Mouse (Mus musculus): ENCODE data around the gene Car14. TPM values are rescaled to one million over a fixed set of nuclear protein-coding genes. Genes with fewer than 3 reads are reported as not detected.
"Not testable (repeated sequence)": the region's sequence is repeated elsewhere in the genome, so short reads cannot be mapped to it uniquely, and the experiment has no call there.

Car14 gene
- total RNA-seq (2021): 10 to 100 TPM; 27.0 to 27.2 TPM
- long read RNA-seq, experiment 1, partial matches to known transcripts: 3 of 52 reads
- long read RNA-seq, experiment 1, other reads (novel, unspliced or antisense): 45 of 52 reads
- long read RNA-seq, experiment 2, partial matches to known transcripts: 5 of 68 reads
- long read RNA-seq, experiment 2, other reads (novel, unspliced or antisense): 62 of 68 reads

DNA sequence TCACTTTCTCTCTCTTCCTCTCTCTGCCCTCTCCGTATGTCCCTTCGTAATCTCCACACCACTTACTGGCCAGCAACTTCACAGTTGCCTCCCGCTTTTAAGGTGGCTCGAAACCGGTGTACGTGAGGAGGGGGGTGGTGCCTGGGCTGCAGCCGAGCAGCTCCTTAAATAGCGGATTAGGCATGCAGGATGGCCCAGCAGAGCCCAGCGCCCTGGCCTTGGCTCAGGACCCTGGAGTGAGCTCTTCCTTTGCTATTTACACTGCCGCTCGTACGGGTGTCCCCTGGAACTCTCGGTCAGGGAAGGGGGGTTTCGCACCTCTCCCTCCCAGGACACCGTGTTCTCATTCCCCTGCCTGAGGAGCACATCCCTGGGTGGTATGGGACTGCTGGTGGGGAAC, at the start of gene Car14:
TSS of gene Car14 (minus strand) at position 124 of the 400 bp plus-strand sequence.
- DNase-seq (ENCODE audit: low spot score in 2 of 2): no peak

DNA sequence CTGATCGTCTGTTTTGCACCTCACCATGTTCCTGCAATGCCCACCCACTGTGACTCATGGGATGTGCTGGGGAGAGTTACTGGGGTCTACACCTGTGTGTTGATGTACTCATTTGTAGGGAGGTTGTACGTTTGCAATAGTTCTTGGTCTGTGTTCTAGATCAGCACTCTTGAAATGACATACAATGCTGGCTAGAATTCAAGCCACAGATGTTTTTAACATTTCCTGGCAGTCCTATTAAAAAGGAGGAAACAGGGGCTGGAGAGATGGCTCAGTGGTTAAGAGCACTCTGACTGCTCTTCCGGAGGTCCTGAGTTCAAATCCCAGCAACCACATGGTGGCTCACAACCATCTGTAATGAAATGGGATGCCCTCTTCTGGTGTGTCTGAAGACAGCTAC, 49.0 kb upstream of the Car14 start:
- no peak for DNase-seq (ENCODE audit: low spot score in 2 of 2)

DNA sequence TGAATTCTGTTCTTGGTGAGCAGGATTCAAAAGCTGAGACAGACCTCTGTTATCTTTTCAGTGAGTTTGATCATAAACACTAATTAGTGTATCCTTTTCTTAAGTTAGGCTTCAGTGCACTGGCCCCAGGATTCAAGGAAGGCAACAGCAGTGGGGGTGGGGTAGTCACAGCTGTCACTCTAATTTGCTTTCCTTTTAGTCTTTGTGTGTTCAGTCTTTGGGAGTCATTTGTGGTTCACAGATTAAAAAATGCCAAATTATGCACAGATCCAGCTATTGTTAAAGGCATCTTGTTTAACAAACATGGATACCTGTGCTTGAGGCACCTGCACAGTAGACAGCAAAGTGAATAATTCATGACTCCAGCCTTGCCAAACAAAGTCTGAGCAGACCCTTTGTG, 48.5 kb upstream of the Car14 start:
- no peak for DNase-seq (ENCODE audit: low spot score in 2 of 2)

DNA sequence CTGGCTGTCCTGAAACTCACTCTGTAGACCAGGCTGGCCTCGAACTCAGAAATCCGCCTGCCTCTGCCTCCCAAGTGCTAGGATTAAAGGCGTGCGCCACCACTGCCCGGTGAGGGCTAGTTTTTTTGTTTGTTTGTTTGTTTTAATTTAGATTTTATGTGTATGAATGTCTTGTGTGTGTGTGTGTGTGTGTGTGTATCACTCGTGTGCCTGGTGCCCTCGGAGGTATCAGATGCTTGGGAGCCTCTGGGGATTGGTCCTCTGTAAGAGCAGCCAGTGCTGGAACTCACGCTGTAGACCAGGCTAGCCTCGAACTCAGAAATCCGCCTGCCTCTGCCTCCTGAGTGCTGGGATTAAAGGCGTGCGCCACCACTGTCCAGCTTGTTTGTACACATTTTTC, 47.1 kb upstream of the Car14 start:
- not testable (repeated sequence) for DNase-seq (ENCODE audit: low spot score in 2 of 2)

DNA sequence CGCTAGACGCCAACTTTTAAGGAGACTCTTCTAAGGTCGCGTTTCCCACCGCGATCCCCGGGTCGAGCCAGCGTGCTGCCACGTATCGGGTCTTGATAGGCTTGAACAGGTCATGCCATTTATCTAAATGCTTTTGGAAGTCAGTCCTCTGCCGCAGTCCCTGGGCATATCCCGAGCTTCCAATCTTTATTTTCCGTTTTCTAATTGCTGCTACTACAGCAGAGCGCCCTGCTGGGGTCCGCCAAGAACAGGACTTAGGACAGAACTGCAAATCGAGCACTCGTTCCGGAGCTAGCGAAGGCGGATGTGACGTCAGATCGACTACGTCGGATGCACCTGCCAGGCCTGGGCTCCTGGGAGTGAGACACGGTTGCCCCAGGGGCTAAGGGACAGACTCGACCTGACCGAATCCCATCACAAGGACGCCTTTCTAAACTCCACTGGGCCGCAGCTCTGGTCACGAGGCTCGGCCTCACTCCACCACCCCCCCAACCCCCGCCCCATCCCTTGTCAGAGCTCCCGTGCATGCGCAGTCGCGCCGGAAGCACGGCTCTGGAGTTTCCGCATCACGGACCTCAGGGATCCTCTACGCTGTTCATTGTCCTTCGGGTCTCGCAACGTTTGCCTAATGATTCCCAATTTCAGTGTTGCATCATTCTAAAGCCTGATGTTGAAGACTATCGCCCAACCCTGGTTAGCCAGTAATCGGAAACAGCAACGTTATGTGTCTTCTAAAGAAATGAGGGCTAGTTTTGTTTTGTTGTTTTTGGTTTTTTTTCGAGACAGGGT, 46.5 kb upstream of the Car14 start:
- DNase-seq (ENCODE audit: low spot score in 2 of 2): peak; percentile 74 to 87

DNA sequence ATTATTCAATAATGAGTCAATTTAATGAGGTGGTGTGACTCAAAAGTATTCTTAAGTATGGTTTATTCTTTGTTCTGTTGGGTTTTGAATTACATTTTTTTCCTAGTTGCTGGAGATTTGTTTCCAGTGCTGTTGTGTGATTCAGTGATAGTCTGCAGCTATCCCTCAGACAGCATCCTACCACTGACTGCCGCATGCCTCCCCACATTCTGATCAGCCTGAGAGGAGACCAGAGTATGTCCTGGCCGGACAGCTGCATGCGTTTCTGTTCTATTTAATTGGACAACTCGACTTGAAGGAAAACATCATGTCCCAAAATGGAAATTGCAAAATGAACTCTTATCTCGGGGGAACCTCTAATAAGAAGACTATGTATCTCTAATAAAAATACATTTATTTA, 43.8 kb upstream of the Car14 start:
- no peak for DNase-seq (ENCODE audit: low spot score in 2 of 2)

DNA sequence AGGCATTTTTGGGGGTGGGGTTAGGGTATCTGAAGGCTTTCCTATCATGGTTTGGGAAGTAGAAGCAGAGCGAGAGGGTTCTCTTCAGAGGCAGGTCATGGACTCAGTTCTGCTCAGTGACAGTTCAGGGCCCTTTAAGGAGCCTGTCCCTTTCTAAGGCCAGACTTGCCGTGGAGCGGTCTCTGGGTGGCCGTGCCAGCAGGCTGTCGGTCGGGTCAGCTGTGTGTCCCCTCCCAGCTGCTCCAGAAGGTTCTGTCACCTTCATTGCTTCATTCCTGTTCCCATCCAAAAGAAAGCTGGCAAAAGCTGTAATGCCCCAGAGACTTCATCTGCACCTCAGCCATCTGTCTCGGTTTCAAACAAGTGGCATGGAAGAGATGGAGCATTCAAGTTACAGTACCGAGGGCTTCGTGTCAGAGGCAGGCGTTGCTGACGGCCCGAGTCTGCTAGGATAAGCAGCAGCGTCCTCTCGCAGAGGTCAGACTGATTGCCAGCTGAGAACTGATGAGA, 41.3 kb upstream of the Car14 start:
- DNase-seq (ENCODE audit: low spot score in 2 of 2): no peak

DNA sequence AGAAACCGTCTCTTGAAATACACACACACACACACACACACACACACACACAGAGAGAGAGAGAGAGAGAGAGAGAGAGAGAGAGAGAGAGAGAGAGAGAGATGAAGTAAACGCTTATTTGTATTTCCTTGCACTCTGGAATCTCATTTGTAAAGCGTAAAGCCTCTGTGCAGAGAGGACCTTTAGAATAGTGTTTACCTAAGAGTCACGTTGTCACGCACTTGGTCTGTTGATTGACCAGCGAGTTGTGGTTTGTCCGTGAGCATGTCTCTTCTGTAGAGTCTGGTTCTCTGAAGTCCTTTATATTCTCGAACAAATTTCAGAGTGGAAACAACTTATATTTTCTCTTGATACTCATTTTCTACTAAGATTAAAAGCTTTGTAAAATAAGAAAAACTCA, 40.3 kb upstream of the Car14 start:
- no peak for DNase-seq (ENCODE audit: low spot score in 2 of 2)

DNA sequence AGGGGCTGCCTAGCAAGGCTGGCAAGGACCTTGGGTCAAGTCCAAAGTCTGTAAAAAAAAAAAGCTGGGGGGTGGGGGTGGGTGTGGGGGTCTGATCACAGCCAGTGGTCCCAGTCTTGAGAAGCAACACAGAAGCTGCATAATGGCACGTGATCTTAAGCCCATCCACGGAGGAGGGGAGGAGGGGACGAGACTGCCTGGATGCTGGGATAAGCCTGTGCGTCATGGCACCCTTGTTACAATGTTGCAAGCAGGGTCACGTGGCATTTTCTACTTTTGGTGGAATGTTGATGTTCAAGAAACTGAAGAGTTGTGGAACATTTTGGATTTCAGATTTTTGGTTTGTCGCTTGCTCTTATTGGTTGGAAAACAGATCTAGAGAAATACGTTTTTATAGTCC, 38.7 kb upstream of the Car14 start:
- no peak for DNase-seq (ENCODE audit: low spot score in 2 of 2)

DNA sequence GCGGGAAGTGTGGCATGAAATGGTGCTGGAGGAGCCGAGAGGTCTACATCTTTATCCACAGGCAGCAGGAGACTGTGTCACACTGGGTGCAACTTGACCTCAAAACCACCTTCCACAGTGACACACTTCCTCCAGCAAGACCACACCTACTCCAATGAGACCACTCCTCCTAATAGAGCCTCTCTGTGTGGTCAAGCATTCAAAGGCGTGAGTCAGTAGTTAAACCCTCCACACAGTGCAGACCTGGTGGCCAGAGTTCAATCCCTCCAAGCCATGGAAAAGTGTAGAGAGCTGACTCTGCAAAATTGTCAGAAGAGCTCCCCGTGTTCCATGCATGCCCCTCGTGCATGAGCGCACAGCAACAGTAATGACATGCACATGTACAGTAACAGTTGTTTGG, 38.3 kb upstream of the Car14 start:
- DNase-seq (ENCODE audit: low spot score in 2 of 2): no peak

DNA sequence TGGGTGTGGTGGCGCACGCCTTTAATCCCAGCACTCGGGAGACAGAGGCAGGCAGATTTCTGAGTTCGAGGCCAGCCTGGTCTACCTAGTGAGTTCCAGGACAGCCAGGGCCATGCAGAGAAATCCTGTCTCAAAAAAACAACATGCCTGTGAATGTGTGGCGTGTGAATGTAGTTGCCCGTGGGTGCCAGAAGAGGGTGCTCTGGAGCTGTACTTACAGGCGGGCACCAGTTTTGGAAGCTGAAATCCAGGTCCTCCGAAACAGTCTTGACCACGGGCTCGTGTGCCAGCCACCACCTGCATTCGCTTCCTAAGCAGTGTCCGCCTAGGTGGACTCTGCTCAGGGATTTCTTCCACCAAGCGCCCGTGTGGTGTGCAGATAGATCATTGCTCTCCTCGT, 34.3 kb upstream of the Car14 start:
- DNase-seq (ENCODE audit: low spot score in 2 of 2): no peak

DNA sequence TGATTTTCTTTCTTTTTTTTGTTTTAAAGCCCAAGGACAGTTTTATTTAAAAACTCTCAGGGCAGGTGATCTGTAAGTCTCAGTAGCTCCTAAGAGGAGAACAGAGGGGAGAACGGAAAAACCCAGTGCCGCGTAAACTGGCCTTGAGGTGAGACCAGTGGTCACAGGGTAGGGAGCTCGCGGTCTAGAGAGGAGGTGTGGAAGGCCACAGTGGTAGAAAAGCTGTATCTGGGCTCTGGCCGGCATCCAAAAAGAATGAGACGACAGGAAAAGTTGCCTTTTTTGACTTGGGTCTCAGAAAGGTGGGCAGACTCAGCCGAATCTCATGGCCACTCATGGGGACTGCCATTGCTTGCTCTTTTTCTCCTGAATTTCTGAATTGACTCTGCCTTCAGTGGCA, 33.7 kb upstream of the Car14 start:
- no peak for DNase-seq (ENCODE audit: low spot score in 2 of 2)

DNA sequence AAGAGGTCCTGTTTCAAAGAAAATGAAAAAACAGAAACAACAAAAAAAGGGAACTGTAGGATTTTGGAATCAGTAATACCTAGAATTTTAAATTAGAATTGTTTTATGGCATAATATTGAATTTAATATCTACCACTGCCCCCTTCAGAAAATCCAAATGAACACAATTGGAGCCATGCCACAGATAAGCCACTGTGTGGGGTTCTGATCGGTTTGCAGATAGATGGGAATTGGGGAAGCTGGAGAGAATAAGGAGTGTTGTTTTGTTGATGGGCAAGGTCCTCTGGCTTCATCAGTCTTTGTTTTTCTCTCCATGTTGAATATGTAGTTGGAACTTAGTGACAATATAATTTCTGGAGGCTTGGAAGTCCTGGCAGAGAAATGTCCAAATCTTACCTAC, 30.0 kb upstream of the Car14 start:
- no peak for DNase-seq (ENCODE audit: low spot score in 2 of 2)

DNA sequence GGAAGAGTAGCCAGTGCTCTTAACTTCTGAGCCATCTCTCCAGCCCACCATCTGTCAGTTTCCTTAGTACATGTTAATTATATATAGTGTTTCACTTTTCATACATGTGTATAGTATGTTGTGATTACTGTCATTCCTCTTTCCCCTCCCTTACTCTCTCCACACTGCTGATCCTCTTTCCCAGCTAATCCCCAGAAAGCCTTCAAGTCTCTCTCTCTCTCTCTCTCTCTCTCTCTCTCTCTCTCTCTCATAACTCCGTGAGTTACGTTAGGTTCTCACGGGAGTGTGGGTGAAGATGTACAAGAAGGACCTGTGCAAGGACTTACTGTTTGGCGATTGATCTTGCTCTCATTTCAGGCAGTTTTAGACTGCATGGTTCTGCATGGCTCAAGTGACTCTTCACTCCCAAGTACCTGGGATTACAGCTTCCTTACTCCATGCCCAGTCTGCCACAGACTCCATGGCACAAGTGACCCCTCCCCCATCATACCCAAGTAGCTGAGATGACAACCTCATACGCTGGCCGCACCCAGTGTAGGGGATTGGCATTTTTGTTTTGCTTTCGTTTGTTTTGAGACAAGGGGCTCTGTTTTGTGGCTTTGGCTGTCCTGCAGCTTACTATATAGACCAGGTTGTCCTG, 28.7 kb upstream of the Car14 start:
- no peak for DNase-seq (ENCODE audit: low spot score in 2 of 2)

DNA sequence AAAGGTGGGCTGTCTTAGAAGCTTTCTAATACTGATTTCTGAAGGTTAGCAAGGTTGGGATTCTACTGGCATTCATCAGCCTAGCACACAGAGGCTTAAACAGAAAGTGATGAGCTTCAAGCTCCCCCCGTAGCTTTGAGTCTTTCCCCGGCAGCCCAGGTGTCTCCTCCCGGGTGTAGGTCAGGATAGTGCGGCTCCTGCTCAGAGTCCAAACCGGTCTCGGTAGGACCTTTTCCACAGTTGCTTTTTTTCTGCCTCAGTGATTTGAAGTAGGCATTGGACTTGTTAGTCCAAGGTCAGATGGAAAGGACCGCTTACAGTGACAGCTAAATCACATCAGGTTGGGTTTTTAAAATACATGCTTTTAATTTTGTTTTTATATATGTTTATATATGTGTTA, 28.1 kb upstream of the Car14 start:
- no peak for DNase-seq (ENCODE audit: low spot score in 2 of 2)

DNA sequence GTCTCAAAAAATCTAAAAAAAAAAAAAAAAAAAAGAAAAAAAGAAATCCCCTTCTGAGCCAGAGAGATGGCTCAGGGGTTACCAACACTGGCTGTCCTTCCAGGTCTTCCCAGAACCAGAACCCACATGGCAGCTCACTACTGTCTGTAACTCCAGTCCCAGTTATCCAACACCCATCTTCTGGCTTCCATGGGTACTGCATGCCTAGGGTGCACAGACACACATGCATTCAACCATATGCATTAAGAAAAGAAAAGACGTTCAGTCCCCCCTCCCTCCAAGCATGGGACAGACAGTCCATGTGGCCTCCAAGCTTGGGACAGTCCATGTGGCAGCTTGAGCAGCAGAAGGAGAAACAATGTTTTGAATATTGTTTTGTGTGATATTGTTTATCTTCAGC, 27.7 kb upstream of the Car14 start:
- no peak for DNase-seq (ENCODE audit: low spot score in 2 of 2)

DNA sequence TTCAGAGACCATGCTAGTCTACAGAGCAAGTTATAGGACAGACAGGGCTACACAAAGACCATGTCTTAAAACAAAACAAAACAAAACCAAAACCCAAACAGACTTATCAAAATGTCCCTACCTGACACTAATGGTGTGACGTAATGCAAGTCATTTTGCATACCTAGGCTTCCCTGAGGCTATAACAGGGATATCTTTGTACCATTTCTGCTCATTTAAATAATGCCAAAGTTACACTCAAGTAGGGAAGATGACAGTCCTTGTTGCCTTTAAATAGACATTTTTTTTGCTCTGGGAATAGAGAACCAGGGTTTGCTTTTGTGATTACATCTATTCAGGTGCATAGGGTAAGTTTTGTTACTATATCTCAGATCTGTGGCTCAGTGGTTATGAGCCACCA, 27.0 kb upstream of the Car14 start:
- DNase-seq (ENCODE audit: low spot score in 2 of 2): no peak

DNA sequence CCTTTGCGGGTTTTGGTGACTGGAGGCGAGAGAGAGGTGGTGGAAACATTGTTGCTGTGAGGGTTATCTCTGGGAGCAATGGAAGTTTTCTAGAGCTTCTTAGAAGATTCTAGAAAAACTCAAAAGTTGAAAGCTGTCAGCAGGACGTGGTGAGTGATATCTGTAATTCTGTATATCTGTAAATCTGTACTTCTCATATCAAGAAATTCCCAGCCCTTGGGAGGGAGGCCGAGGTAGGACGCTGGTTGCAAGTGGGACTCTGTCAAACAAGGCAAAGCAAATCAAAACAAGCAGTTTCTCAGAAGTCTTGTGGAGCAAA, 25.9 kb upstream of the Car14 start:
- no peak for DNase-seq (ENCODE audit: low spot score in 2 of 2)

DNA sequence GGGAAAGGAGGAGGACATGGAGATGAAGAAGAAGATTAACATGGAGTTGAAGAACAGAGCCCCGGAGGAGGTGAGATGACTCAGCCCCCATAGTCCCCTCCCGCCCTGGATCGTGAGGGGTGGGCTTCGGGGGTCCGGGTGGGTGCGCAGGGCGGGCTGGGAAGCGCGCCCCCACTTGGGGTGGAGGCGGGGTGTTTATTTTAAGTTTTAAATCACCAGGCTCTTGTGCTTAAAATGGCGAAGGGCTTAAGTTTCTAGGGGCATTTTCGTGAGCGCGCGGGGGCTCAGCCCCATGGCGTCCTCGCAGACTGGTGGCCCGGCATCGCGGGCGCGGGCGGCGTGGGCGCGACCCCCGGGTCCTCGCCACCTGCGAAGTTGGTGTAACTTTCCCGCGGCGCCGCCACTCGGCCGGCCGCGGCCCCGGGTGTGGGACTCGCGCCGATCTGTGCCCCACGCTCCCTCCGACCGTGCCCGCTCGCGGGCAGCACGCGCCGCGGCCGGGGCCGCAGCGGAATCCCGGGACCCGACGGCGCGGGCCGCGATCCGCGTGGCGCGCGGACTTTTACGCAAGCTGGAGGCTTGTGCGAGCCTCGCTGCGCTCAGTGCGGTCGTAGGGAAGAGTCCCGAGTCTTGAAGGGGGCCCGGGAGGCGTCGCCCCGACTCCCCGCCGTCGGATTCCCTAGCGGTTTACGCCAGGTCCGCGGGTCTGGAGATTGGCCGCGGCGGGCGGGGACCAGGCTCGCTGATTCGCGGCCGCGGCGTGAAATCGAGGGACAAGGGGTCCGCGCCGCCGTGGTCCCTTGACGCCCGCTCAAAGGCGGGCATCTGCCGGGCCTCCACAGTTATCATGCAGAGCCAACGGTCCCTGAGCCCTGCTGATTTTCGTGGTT, 25.3 kb upstream of the Car14 start:
- peak; percentile 38 to 64 for DNase-seq (ENCODE audit: low spot score in 2 of 2)

DNA sequence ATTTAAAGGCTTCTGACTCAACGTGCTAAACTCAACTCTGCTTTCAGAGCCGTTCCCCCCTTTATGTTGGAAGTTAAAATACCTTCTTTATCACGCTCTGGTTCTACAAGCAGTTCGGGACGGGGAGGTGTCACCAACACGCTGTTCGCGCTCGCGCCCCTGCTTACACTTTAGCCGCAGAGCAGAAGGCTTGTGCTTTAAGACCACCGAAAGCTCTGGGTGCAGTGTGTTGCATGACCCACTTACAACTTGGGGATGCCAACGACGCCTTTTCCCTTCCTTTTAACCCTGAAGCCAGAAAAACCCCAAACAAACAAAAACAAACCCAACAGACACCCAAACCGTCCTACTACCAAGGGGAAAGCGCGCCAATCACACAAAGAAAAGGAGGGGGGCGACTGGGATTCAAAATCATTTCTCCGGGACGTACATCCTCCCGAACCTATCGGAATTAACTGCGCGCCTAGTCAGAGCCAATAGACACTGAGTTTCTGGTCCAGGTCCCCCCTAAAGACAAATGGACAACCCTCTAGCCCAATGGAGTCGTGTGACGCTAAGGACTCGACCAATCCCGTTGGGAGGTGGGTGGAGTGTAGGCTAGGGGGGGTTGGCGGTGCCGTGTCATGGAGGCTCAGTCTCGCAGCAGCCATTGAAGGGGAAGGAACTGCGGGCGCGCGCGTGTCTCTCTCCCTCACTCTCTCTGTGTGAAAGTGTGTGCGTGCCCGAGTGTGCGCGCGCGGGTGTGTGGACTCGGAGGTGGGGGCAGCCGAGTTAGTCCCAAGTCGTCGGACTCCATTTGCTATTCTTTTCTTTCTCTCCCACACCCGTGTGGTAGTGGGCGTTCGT, 24.4 kb upstream of the Car14 start, which contains the start of gene Anp32e:
TSS of gene Anp32e (plus strand) at position 589 of the 846 bp plus-strand sequence.
- DNase-seq (ENCODE audit: low spot score in 2 of 2): peak; percentile 93 to 94

DNA sequence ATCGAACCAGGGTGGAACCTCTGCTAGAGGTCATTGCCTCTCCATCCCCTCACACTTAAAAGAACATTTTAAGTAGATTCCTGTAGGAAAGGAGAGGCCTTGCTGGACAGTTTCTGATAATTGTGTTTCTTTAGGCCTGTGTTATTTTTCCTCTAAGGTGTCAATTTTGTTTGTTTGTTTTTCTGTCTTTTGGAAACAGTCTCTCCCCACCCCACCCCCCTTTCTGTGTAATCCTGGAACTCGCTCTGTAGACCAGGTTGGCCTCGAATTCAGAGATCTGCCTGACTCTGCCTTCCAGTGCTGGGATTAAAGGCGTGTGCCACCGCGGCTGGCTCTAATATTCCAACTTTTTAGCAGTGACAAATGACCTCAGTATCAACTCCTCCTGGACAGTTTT, 23.8 kb upstream of the Car14 start:
- no peak for DNase-seq (ENCODE audit: low spot score in 2 of 2)
